Mouse (Mus musculus): ENCODE measurements around the gene Zfand3. TPM values are rescaled to one million over a fixed set of nuclear protein-coding genes. Genes with fewer than 3 reads are reported as not detected.

Zfand3 gene
- polyA plus RNA-seq, 1 experiment from 2014 or later: 58.4 TPM

DNA sequence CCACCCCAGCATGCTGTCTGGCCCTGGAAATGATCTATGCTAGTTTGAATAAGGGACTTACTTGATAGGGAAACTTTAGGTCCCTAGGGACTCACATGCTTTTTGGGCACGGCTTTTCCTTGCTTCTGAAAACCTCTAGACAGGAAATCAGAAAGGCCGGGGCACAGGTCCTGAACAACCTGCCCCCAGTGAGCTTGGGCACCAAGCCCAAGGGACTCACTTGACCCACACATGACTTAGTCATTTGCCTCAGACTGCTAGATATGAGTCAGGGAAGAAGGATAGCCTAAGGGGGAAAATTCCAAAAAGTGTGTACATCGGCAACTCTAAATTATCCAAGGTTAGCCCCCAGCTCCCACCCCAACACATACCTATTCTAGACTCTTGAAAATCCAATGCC lies 10.5 kb upstream of the Zfand3 start:
- no peaks in the 10 kb centered on the region for H3K9me3 ChIP-seq (ENCODE audit: control insufficient read depth, low read length)
- H3K4me2 ChIP-seq (ENCODE audit: low read length): no peak overlapping the region
- no peak overlapping the region for H3K9ac ChIP-seq (replicated peaks; ENCODE audit: low read depth, low read length)
- no peak overlapping the region for H3K4me3 ChIP-seq (replicated peaks; ENCODE audit: low read length)
- peak overlapping the region; percentile 65 for H3K27ac ChIP-seq (ENCODE audit: low read length)
- 87% methylated on average over 3 of the region's 3 CpGs for WGBS
- peaks cover 11% of the 10 kb centered on the region for H3K4me1 ChIP-seq (replicated peaks; ENCODE audit: control insufficient read depth, insufficient read depth, low read length)
- no peak for ATAC-seq
- no peaks in the 10 kb centered on the region for H3K36me3 ChIP-seq (ENCODE audit: control insufficient read depth, insufficient read depth)
- no peaks in the 10 kb centered on the region for H3K27me3 ChIP-seq (replicated peaks; ENCODE audit: control insufficient read depth, insufficient read depth, low read length)

GRCm38 (mm10) chr17:29994459-29994858 lies 10.1 kb upstream of the Zfand3 start:
- H3K27me3 ChIP-seq (replicated peaks; ENCODE audit: control insufficient read depth, insufficient read depth, low read length): no peaks in the 10 kb centered on the region
- WGBS: 79% methylated on average over 4 of the region's 4 CpGs
- no peak for ATAC-seq

GRCm38 (mm10) chr17:29995986-29996385 lies 8.5 kb upstream of the Zfand3 start:
- H3K9me3 ChIP-seq (ENCODE audit: control insufficient read depth, low read length): no peaks in the 10 kb centered on the region
- H3K36me3 ChIP-seq (ENCODE audit: control insufficient read depth, insufficient read depth): no peaks in the 10 kb centered on the region
- peaks cover 11% of the 10 kb centered on the region for H3K4me1 ChIP-seq (replicated peaks; ENCODE audit: control insufficient read depth, insufficient read depth, low read length)
- no peak overlapping the region for H3K27ac ChIP-seq (ENCODE audit: low read length)
- no peak for ATAC-seq
- H3K4me3 ChIP-seq (replicated peaks; ENCODE audit: low read length): no peak overlapping the region
- no peak overlapping the region for H3K4me2 ChIP-seq (ENCODE audit: low read length)
- no peaks in the 10 kb centered on the region for H3K27me3 ChIP-seq (replicated peaks; ENCODE audit: control insufficient read depth, insufficient read depth, low read length)
- 96% methylated on average over 5 of the region's 5 CpGs for WGBS
- H3K9ac ChIP-seq (replicated peaks; ENCODE audit: low read depth, low read length): no peak overlapping the region

More at GRCm38 (mm10) chr17:29994459-29994858, 10.1 kb upstream of the Zfand3 start:
- H3K4me3 ChIP-seq (replicated peaks; ENCODE audit: low read length): no peak overlapping the region
- H3K9ac ChIP-seq (replicated peaks; ENCODE audit: low read depth, low read length): no peak overlapping the region
- no peak overlapping the region for H3K27ac ChIP-seq (ENCODE audit: low read length)
- peaks cover 11% of the 10 kb centered on the region for H3K4me1 ChIP-seq (replicated peaks; ENCODE audit: control insufficient read depth, insufficient read depth, low read length)
- H3K9me3 ChIP-seq (ENCODE audit: control insufficient read depth, low read length): no peaks in the 10 kb centered on the region
- H3K36me3 ChIP-seq (ENCODE audit: control insufficient read depth, insufficient read depth): no peaks in the 10 kb centered on the region
- no peak overlapping the region for H3K4me2 ChIP-seq (ENCODE audit: low read length)

- no peak for ATAC-seq
- Histone ChIP-seq H3K27me3 (replicated peaks; ENCODE audit: control insufficient read depth, insufficient read depth, low read length) (no peaks in the 10 kb centered on the region), H3K4me3 (replicated peaks; ENCODE audit: low read length) (no peak overlapping the region), H3K27ac (ENCODE audit: low read length) (no peak overlapping the region), H3K36me3 (ENCODE audit: control insufficient read depth, insufficient read depth) (no peaks in the 10 kb centered on the region), H3K9me3 (ENCODE audit: control insufficient read depth, low read length) (no peaks in the 10 kb centered on the region), H3K9ac (replicated peaks; ENCODE audit: low read depth, low read length) (no peak overlapping the region), H3K4me2 (ENCODE audit: low read length) (no peak overlapping the region), H3K4me1 (replicated peaks; ENCODE audit: control insufficient read depth, insufficient read depth, low read length) (peaks cover 11% of the 10 kb centered on the region)
- WGBS: 64% methylated on average over 7 of the region's 7 CpGs
Observed at GRCm38 (mm10) chr17:29997726-29998125, 6.8 kb upstream of the Zfand3 start.

DNA sequence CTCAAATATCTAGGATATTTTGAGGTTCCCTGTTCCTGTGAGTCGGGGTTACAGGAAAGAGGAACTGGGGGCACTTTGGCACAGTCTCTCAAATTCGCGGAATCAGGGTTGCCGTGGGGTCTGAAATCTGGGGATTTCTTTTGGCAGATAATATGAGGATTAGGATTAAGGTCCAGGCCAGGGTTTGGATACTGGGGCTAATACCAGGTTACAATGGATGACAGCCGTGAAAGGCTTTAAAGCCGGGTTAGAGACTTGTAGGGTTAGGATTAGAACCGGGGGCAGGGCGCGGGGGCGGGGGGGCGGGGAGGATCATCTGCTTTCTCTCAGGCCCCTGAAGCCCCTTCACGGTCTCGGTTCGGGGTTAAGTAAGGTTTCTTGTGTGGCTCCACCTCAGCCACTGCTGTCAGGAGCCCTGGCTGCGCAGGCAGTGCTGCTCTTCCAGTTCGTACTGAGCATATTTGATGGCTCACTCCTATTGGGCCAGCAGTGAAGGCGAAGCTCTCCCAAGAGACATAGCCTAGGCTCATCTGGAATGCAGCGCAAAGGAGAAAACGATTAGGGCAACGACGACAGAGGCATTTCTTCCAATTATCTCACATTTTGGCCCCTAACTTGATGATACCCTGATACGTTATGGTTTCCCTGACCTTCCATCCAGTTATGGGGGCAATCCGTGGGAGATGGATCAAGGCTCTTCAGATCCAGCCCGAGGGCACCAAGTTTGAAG lies 5.8 kb upstream of the Zfand3 start:
- Histone ChIP-seq H3K27me3 (replicated peaks; ENCODE audit: control insufficient read depth, insufficient read depth, low read length) (no peaks in the 10 kb centered on the region), H3K36me3 (ENCODE audit: control insufficient read depth, insufficient read depth) (no peaks in the 10 kb centered on the region), H3K9me3 (ENCODE audit: control insufficient read depth, low read length) (no peaks in the 10 kb centered on the region), H3K4me1 (replicated peaks; ENCODE audit: control insufficient read depth, insufficient read depth, low read length) (peaks cover 6% of the 10 kb centered on the region), H3K27ac (ENCODE audit: low read length) (no peak overlapping the region), H3K4me3 (replicated peaks; ENCODE audit: low read length) (no peak overlapping the region), H3K9ac (replicated peaks; ENCODE audit: low read depth, low read length) (no peak overlapping the region), H3K4me2 (ENCODE audit: low read length) (no peak overlapping the region)
- ATAC-seq: no peak
- 61% methylated on average over 23 of the region's 24 CpGs for WGBS

DNA sequence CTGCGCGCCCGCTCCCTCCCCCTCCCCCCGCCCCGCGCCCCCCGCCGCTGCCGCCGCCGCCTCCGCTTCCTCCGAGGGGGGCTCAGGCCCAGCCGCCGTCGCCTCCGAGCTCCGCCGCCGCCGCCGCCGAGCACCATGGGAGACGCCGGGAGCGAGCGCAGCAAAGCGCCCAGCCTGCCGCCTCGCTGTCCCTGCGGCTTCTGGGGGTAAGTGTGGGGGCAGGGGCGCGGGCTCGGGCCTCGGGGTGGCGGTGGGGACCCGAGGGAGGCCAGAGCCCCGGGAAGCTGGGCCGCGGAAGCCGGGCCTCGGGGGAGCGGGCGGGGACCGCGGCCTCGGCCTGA lies 540 bp downstream of the Zfand3 start:
- H3K9me3 ChIP-seq (ENCODE audit: control insufficient read depth, low read length): no peaks in the 10 kb centered on the region
- ATAC-seq: peak; percentile 56
- peaks cover 37% of the 10 kb centered on the region for H3K4me1 ChIP-seq (replicated peaks; ENCODE audit: control insufficient read depth, insufficient read depth, low read length)
- peak overlapping the region; percentile 81 for H3K9ac ChIP-seq (replicated peaks; ENCODE audit: low read depth, low read length)
- H3K4me2 ChIP-seq (ENCODE audit: low read length): peak overlapping the region; percentile 71
- peak overlapping the region; percentile 99 for H3K27ac ChIP-seq (ENCODE audit: low read length)
- WGBS: 2% methylated on average over 23 of the region's 47 CpGs
- H3K4me3 ChIP-seq (replicated peaks; ENCODE audit: low read length): peak overlapping the region; percentile 60
- no peaks in the 10 kb centered on the region for H3K27me3 ChIP-seq (replicated peaks; ENCODE audit: control insufficient read depth, insufficient read depth, low read length)
- no peaks in the 10 kb centered on the region for H3K36me3 ChIP-seq (ENCODE audit: control insufficient read depth, insufficient read depth)

DNA sequence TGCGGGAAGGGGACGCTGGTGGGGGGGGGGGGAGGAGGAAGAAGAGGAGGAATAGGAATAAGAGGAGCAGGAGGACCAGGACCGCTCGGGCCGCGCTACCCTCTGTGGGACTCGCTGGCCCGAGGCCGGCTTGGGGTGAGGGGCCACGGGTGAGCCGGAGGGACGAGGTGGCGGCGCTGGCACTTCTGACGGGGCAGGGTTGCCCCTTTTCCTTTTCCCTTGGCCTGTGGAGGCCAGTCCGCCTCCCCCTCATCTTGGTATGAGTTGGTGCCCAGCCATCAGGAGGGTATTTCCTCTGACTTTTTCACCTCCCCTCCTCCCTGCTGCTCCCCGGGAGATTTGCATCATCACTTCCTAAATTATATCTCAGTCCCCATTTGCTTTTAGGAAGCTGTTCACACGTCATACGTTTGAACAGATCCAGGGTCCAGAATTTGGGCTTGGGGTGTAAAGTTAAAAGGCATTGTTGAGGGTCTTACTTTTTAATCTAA lies 963 bp downstream of the Zfand3 start:
- Histone ChIP-seq H3K27ac (ENCODE audit: low read length) (peak overlapping the region; percentile 99; the same call in 1 of the 2 replicates), H3K9me3 (ENCODE audit: control insufficient read depth, low read length) (no peaks in the 10 kb centered on the region), H3K4me1 (replicated peaks; ENCODE audit: control insufficient read depth, insufficient read depth, low read length) (peaks cover 37% of the 10 kb centered on the region), H3K27me3 (replicated peaks; ENCODE audit: control insufficient read depth, insufficient read depth, low read length) (no peaks in the 10 kb centered on the region), H3K4me2 (ENCODE audit: low read length) (peak overlapping the region; percentile 71), H3K4me3 (replicated peaks; ENCODE audit: low read length) (peak overlapping the region; percentile 60), H3K9ac (replicated peaks; ENCODE audit: low read depth, low read length) (peak overlapping the region; percentile 81), H3K36me3 (ENCODE audit: control insufficient read depth, insufficient read depth) (no peaks in the 10 kb centered on the region)
- WGBS: 0% methylated on average over 5 of the region's 19 CpGs
- ATAC-seq: peak; percentile 31

- no peak overlapping the region for H3K27ac ChIP-seq (ENCODE audit: low read length)
- ATAC-seq: no peak
- H3K27me3 ChIP-seq (replicated peaks; ENCODE audit: control insufficient read depth, insufficient read depth, low read length): no peaks in the 10 kb centered on the region
- H3K36me3 ChIP-seq (ENCODE audit: control insufficient read depth, insufficient read depth): no peaks in the 10 kb centered on the region
- H3K4me2 ChIP-seq (ENCODE audit: low read length): peak overlapping the region; percentile 6
- H3K4me1 ChIP-seq (replicated peaks; ENCODE audit: control insufficient read depth, insufficient read depth, low read length): peaks cover 37% of the 10 kb centered on the region
- 81% methylated on average over 2 of the region's 2 CpGs for WGBS
- no peak overlapping the region for H3K4me3 ChIP-seq (replicated peaks; ENCODE audit: low read length)
- no peaks in the 10 kb centered on the region for H3K9me3 ChIP-seq (ENCODE audit: control insufficient read depth, low read length)
- H3K9ac ChIP-seq (replicated peaks; ENCODE audit: low read depth, low read length): no peak overlapping the region
Observed at GRCm38 (mm10) chr17:30006877-30007276, 2.3 kb downstream of the Zfand3 start.

DNA sequence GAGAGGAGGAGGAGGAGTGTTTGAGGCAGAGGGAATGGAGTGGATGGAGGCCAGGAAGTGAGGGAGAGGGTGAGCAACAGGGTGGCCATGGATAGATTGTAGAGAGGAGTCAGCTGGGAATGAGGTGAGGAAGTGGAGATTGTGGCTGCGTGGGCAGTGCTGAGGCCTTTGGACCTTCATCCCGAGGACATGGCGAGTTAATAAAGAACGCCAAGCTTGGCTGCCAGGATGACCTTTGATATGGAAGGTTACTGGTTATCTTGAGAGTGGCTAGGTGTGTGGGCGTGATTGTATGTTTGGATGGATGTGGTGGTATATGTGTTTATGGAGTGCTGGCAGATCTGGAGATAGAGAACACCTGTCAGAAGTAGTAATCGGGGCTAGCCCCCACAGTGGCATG lies 3.4 kb downstream of the Zfand3 start:
- Histone ChIP-seq H3K4me2 (ENCODE audit: low read length) (no peak overlapping the region; the same call in 1 of the 2 replicates), H3K9ac (replicated peaks; ENCODE audit: low read depth, low read length) (no peak overlapping the region), H3K4me3 (replicated peaks; ENCODE audit: low read length) (no peak overlapping the region), H3K27me3 (replicated peaks; ENCODE audit: control insufficient read depth, insufficient read depth, low read length) (no peaks in the 10 kb centered on the region), H3K9me3 (ENCODE audit: control insufficient read depth, low read length) (no peaks in the 10 kb centered on the region), H3K4me1 (replicated peaks; ENCODE audit: control insufficient read depth, insufficient read depth, low read length) (peaks cover 37% of the 10 kb centered on the region), H3K36me3 (ENCODE audit: control insufficient read depth, insufficient read depth) (no peaks in the 10 kb centered on the region), H3K27ac (ENCODE audit: low read length) (no peak overlapping the region)
- no peak for ATAC-seq
- WGBS: 95% methylated on average over 6 of the region's 6 CpGs
